Mouse (Mus musculus) liver, embryonic 12.5 days (tissue): ENCODE measurements around the gene Tcf3. TPM values are rescaled to one million over a fixed set of nuclear protein-coding genes. Genes with fewer than 3 reads are reported as not detected.

Experiments
- ATAC-seq: fragments of 200-750 bp; cut with Nextera tagmentation; 2 replicates; pipeline ENCODE4 v1.8.0; 2017; ENCODE audit warnings: moderate number of reproducible peaks, mild to moderate bottlenecking, moderate library complexity
- H3K27ac ChIP-seq: fragments of 300-500 bp; sonication (generic); 2 replicates; pipeline ENCODE4 v1.5.1; 2016; ENCODE audit warnings: mild to moderate bottlenecking
- H3K27me3 ChIP-seq: fragments of 300-500 bp; sonication (generic); replicated peaks from 2 replicates; pipeline ENCODE4 v1.6.1; 2016; ENCODE audit warnings: mild to moderate bottlenecking, moderate library complexity
- H3K36me3 ChIP-seq: fragments of 300-500 bp; sonication (generic); 2 replicates; pipeline ENCODE4 v1.6.1; 2016; ENCODE audit warnings: mild to moderate bottlenecking, moderate library complexity
- H3K4me1 ChIP-seq: fragments of 300-500 bp; sonication (generic); 2 replicates; pipeline ENCODE4 v1.6.1; 2016
- H3K4me2 ChIP-seq: fragments of 300-500 bp; sonication (generic); 2 replicates; pipeline ENCODE4 v1.6.1; 2016; ENCODE audit warnings: mild to moderate bottlenecking, moderate library complexity
- H3K4me3 ChIP-seq: fragments of 300-500 bp; sonication (generic); 2 replicates; pipeline ENCODE4 v1.5.1; 2016; ENCODE audit warnings: mild to moderate bottlenecking, moderate library complexity
- H3K9ac ChIP-seq: fragments of 300-500 bp; sonication (generic); 2 replicates; pipeline ENCODE4 v1.6.1; 2016; ENCODE audit warnings: mild to moderate bottlenecking, moderate library complexity
- H3K9me3 ChIP-seq: fragments of 300-500 bp; sonication (generic); replicated peaks from 2 replicates; pipeline ENCODE4 v1.6.1; 2016; ENCODE audit warnings: mild to moderate bottlenecking, moderate library complexity
- WGBS: fragments of 180-500 bp; shearing (Covaris S2); methylation state at CpG from one replicate; pipeline ENCODE4 v1.1.7; 2016; ENCODE audit not compliant: insufficient replicate concordance; 5-methylcytosine and 5-hydroxymethylcytosine counted together
- polyA plus RNA-seq: library from polyadenylated mRNA; unstranded; fragments of >200 nt; fragmentation: Nextera tagmentation; extraction: Ambion mirVana; gene quantifications from 2 replicates; pipeline ENCODE4 v1.2.1, GENCODE M21; 2016

Gene Tcf3
- polyA plus RNA-seq, 1 experiment from 2014 or later, result 110 TPM

DNA sequence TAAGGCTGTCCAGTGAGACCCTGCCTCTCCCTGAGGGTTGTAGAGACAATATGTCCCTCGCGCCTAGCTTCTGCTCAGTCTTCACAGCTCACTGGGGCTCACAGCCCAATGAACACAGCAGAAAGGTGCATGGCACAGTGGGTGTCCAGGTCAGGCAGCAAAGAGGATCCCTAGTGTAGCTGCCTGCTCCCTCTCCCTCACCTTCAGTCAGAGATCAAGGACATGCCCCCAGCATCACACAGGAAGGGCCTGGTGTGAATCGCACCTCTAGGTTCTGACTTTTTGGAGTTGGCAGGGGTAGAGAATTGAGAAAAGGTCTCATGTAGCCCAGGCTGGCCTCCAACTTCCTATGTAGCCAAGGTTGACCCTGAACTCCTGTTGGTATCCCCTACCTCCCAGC lies 1.4 kb upstream of the Tcf3 start:
- whole genome bisulfite sequencing, result 68% methylated on average over 3 of the region's 3 CpGs
- Histone ChIP-seq H3K4me2 (peak overlapping the region; percentile 87), H3K27ac (peak overlapping the region; percentile 95), H3K9ac (peak overlapping the region; percentile 67), H3K9me3 (no peaks in the 10 kb centered on the region), H3K4me3 (peak overlapping the region; percentile 100), H3K27me3 (peaks cover 14% of the 10 kb centered on the region), H3K36me3 (peaks cover 17% of the 10 kb centered on the region), H3K4me1 (peaks cover 68% of the 10 kb centered on the region)
- ATAC-seq, result no peak

GRCm38 (mm10) chr10:80434233-80434592 lies 766 bp upstream of the Tcf3 start:
- 8% methylated on average over 8 of the region's 8 CpGs for WGBS
- Histone ChIP-seq H3K36me3 (peaks cover 24% of the 10 kb centered on the region), H3K9me3 (no peaks in the 10 kb centered on the region), H3K9ac (peak overlapping the region; percentile 67), H3K27me3 (peaks cover 13% of the 10 kb centered on the region), H3K27ac (peak overlapping the region; percentile 95), H3K4me3 (peak overlapping the region; percentile 100), H3K4me1 (peaks cover 73% of the 10 kb centered on the region), H3K4me2 (peak overlapping the region; percentile 87)
- ATAC-seq, result 0 out of 2 replicates have a peak, but pooled peaks have one; percentile 4

DNA sequence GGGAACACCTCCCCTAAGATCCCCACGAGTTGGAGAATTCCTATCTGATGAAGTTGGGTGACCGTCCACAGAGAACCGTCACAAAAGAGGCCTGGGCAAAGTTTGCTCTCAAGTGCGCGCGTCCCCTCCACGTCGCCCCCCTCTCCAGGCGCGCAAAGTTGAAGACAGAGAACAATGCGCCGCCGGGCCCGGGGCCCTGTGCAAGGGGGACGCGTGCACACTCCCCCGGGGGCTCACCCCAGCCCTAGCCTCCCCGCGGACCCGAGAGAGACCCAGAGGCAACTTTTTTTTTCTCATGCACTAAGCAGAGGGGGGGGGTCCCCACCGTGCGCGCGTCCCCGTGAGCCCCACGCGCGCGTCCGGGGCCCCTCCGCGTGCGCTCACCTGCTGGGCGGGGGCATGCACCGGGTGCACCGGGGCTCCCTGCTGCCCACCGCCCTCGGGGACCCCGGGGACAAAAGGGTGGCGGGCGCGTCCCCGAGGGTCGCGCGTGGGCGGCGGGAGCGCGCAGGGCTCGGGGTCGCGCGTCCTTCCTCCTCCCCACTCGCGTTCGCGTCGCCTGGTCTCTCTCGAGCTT lies 423 bp downstream of the Tcf3 start:
- H3K27me3 ChIP-seq, result peaks cover 4% of the 10 kb centered on the region
- WGBS, result under 1% methylated on average over 50 of the region's 60 CpGs
- H3K36me3 ChIP-seq, result peaks cover 35% of the 10 kb centered on the region
- peak overlapping the region; percentile 95 for H3K27ac ChIP-seq
- H3K4me1 ChIP-seq, result peaks cover 72% of the 10 kb centered on the region
- H3K4me3 ChIP-seq, result peak overlapping the region; percentile 100
- ATAC-seq, result no peak
- H3K4me2 ChIP-seq, result peak overlapping the region; percentile 87
- no peaks in the 10 kb centered on the region for H3K9me3 ChIP-seq
- H3K9ac ChIP-seq, result peak overlapping the region; percentile 100

DNA sequence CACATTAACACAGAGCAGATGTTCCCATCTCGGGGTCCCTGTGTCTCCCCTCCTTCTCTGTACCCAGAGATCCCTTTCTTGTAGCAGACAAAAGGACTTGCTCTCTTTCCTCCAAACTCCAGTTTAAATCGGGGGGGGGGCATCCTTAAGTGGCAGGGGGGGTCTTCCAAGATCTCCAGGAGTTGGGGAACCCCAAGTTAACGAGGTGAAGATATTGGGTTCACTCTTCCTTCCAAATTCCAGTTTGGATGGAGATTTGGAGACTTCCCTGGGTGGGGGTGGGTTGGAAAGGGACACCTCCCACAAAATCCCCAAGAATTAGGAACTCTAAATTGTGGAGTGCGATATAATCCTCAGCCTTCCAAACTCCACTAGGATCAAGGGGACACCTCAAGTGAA lies 1.1 kb downstream of the Tcf3 start:
- no peak for ATAC-seq
- 7% methylated on average over 4 of the region's 4 CpGs for WGBS

GRCm38 (mm10) chr10:80431570-80432386 lies 1.7 kb downstream of the Tcf3 start:
- ATAC-seq, result no peak
- H3K36me3 ChIP-seq, result peaks cover 48% of the 10 kb centered on the region
- no peaks in the 10 kb centered on the region for H3K9me3 ChIP-seq
- peak overlapping the region; percentile 100 for H3K9ac ChIP-seq
- H3K4me2 ChIP-seq, result peak overlapping the region; percentile 87
- peaks cover 65% of the 10 kb centered on the region for H3K4me1 ChIP-seq
- H3K4me3 ChIP-seq, result peak overlapping the region; percentile 100
- peak overlapping the region; percentile 95 for H3K27ac ChIP-seq
- H3K27me3 ChIP-seq, result no peaks in the 10 kb centered on the region
- 29% methylated on average over 16 of the region's 16 CpGs for WGBS

More for the DNA sequence above, 1.1 kb downstream of the Tcf3 start:
- Histone ChIP-seq H3K9me3 (no peaks in the 10 kb centered on the region), H3K9ac (peak overlapping the region; percentile 100), H3K4me1 (peaks cover 68% of the 10 kb centered on the region), H3K36me3 (peaks cover 42% of the 10 kb centered on the region), H3K4me3 (peak overlapping the region; percentile 100), H3K4me2 (peak overlapping the region; percentile 87), H3K27me3 (no peaks in the 10 kb centered on the region), H3K27ac (peak overlapping the region; percentile 95)

- 73% methylated on average over 8 of the region's 8 CpGs for WGBS
These were observed 3.0 kb downstream of the Tcf3 start for GRCm38 (mm10) chr10:80430375-80430980.

DNA sequence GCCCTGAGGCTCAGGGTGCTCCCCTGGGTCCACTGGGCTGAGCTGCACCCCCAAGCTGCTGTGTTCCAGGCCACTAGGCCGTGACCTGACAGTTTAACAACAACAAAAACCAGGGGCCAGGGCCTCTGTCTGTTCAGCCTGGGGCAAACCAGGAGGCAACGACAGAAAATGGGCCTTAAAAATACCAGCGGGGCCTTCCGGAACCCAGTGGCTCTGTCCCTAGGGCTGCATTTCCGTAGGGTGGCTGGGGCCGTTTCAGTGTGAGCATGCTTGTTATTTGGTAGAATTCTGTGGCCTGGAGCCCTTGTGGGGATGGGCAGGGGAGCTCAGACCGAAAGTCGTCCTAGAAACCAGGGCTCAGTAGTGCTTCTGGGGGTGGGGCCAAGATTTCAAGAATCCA lies 3.6 kb downstream of the Tcf3 start:
- no peaks in the 10 kb centered on the region for H3K27me3 ChIP-seq
- WGBS, result 88% methylated on average over 8 of the region's 8 CpGs
- peaks cover 51% of the 10 kb centered on the region for H3K4me1 ChIP-seq
- no peak overlapping the region for H3K4me3 ChIP-seq
- ATAC-seq, result no peak
- peaks cover 68% of the 10 kb centered on the region for H3K36me3 ChIP-seq
- H3K27ac ChIP-seq, result 0 out of 2 replicates have a peak overlapping the region, but pooled peaks have one; percentile 33
- 0 out of 2 replicates have a peak overlapping the region, but pooled peaks have one; percentile 15 for H3K9ac ChIP-seq
- peaks cover 12% of the 10 kb centered on the region for H3K9me3 ChIP-seq
- no peak overlapping the region for H3K4me2 ChIP-seq

More at GRCm38 (mm10) chr10:80430375-80430980, 3.0 kb downstream of the Tcf3 start:
- Histone ChIP-seq H3K36me3 (peaks cover 61% of the 10 kb centered on the region), H3K9ac (no peak overlapping the region; the same call in 1 of the 2 replicates), H3K4me3 (no peak overlapping the region), H3K9me3 (peaks cover 7% of the 10 kb centered on the region), H3K27ac (peak overlapping the region; percentile 33; the same call in 1 of the 2 replicates), H3K27me3 (no peaks in the 10 kb centered on the region), H3K4me2 (no peak overlapping the region), H3K4me1 (peaks cover 52% of the 10 kb centered on the region)
- ATAC-seq, result no peak

DNA sequence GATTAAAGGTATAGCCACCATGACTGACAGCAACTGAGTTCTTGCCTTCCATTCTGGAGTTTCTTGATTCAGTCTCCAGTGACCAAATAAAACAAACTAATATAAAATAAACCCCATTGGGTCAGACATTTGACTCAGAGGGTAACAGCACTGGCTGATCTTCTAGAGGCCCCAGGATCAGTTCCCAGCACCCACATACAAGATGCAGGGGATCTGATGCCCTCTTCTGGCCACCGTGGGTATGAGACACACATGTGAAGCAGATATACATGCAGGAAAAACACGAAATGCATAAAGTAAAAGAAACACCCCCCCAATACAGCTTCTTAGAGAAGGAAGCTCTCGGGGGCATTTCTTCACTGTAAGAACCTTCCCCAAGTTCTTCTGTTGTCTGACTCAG lies 8.4 kb downstream of the Tcf3 start:
- ATAC-seq, result no peak
- Histone ChIP-seq H3K4me2 (no peak overlapping the region), H3K4me3 (no peak overlapping the region), H3K27me3 (no peaks in the 10 kb centered on the region), H3K4me1 (peaks cover 66% of the 10 kb centered on the region), H3K9me3 (peaks cover 12% of the 10 kb centered on the region), H3K27ac (peak overlapping the region; percentile 95), H3K36me3 (peaks cover 95% of the 10 kb centered on the region), H3K9ac (no peak overlapping the region)
- WGBS, result 89% methylated on average over 3 of the region's 3 CpGs

GRCm38 (mm10) chr10:80423562-80423961 lies 9.9 kb downstream of the Tcf3 start:
- H3K27me3 ChIP-seq, result no peaks in the 10 kb centered on the region
- H3K9ac ChIP-seq, result peak overlapping the region; percentile 57
- H3K4me3 ChIP-seq, result peak overlapping the region; percentile 25
- peaks cover 68% of the 10 kb centered on the region for H3K4me1 ChIP-seq
- 15% methylated on average over 4 of the region's 4 CpGs for WGBS
- H3K4me2 ChIP-seq, result peak overlapping the region; percentile 73
- H3K27ac ChIP-seq, result peak overlapping the region; percentile 95
- peak; percentile 76 for ATAC-seq
- H3K36me3 ChIP-seq, result peaks cover 95% of the 10 kb centered on the region
- H3K9me3 ChIP-seq, result peaks cover 12% of the 10 kb centered on the region

GRCm38 (mm10) chr10:80421651-80422472 lies 11.6 kb downstream of the Tcf3 start:
- Histone ChIP-seq H3K9me3 (peaks cover 12% of the 10 kb centered on the region), H3K4me2 (peak overlapping the region; percentile 73), H3K9ac (peak overlapping the region; percentile 72), H3K27ac (peak overlapping the region; percentile 95), H3K4me3 (peak overlapping the region; percentile 45), H3K27me3 (no peaks in the 10 kb centered on the region), H3K4me1 (peaks cover 76% of the 10 kb centered on the region), H3K36me3 (peaks cover 95% of the 10 kb centered on the region)
- WGBS, result 24% methylated on average over 9 of the region's 9 CpGs
- ATAC-seq, result peak; percentile 96

- no peaks in the 10 kb centered on the region for H3K27me3 ChIP-seq
- H3K9ac ChIP-seq, result peak overlapping the region; percentile 72
- peak overlapping the region; percentile 73 for H3K4me2 ChIP-seq
- peaks cover 95% of the 10 kb centered on the region for H3K36me3 ChIP-seq
- peak overlapping the region; percentile 95 for H3K27ac ChIP-seq
- WGBS, result 71% methylated on average over 8 of the region's 8 CpGs
- peaks cover 76% of the 10 kb centered on the region for H3K4me1 ChIP-seq
- H3K9me3 ChIP-seq, result peaks cover 12% of the 10 kb centered on the region
- peak overlapping the region; percentile 45 for H3K4me3 ChIP-seq
- ATAC-seq, result no peak
These were observed 12.2 kb downstream of the Tcf3 start for GRCm38 (mm10) chr10:80421208-80421607.
